Comparison of ENCODE assay signal across 8 mouse cellular contexts in the genomic region with DNA sequence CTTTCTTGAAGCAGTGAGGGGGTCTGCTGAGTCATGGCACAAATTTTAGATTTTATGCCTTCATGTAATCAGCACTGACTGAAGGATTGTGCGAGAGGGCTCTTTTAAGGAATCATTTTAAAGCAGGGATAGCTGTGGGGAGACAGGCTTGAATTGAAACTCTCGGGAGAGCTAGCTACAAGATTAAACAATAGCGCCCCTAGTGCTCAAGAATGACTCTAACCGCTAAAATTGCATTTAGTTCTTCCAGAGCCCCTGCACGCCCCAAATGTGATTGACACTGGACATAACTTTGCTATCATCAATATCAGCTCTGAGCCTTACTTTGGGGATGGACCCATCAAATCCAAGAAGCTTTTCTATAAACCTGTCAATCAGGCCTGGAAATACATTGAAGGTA.
A peak's percentile ranks its signal among the peaks of the same experiment; 100 is the strongest.
DNase-seq lines count a peak whose midpoint lies in the region; ATAC-seq and TF ChIP-seq lines count a peak whose summit lies in the region.

No protein-coding gene starts in this region.

- WGBS in forebrain, embryonic 14.5 days: 26% methylated on average over 5 of the region's 5 CpGs
- 25% methylated on average over 5 of the region's 5 CpGs for WGBS in forebrain, embryonic 11.5 days
- WGBS in limb, embryonic 14.5 days: 29% methylated on average over 5 of the region's 5 CpGs
- WGBS in limb, embryonic 10.5 days: 37% methylated on average over 5 of the region's 5 CpGs

- ATAC-seq in forebrain, embryonic 14.5 days: no peak
- ATAC-seq in forebrain, embryonic 11.5 days (replicated peaks; ENCODE audit: low FRiP score): no peak
- no peak for ATAC-seq in limb, embryonic 14.5 days (ENCODE audit: low FRiP score, low read depth)
- ATAC-seq in megakaryocyte-erythroid progenitor cell, adult 5-6 weeks (replicated peaks; ENCODE audit: low FRiP score, low TSS enrichment, poor library complexity, severe bottlenecking): peak; percentile 86

- TF ChIP-seq CTCF in cortical plate, adult 2 months (IDR thresholded peaks at IDR 0.05; ENCODE audit: extremely low read depth, insufficient read depth, low read length): no peak; the same call in 1 of the 2 replicates

- H3K27me3 ChIP-seq in forebrain, embryonic 14.5 days (replicated peaks; ENCODE audit: control insufficient read depth, insufficient read depth, low read length): no peaks in the 10 kb centered on the region
- H3K27me3 ChIP-seq in forebrain, embryonic 11.5 days (ENCODE audit: control insufficient read depth, insufficient read depth, low read length): no peaks in the 10 kb centered on the region
- H3K27me3 ChIP-seq in limb, embryonic 14.5 days (ENCODE audit: control insufficient read depth, insufficient read depth, low read length): no peaks in the 10 kb centered on the region
- no peaks in the 10 kb centered on the region for H3K27me3 ChIP-seq in limb, embryonic 10.5 days (ENCODE audit: low read depth, poor library complexity, severe bottlenecking)

- TF ChIP-seq POLR2A in limb, embryonic 14.5 days (IDR thresholded peaks at IDR 0.05; ENCODE audit: borderline replicate concordance, extremely low read depth, insufficient read depth, insufficient read length): no peak
- TF ChIP-seq POLR2A in cortical plate, adult 2 months (IDR thresholded peaks at IDR 0.05; ENCODE audit: extremely low read depth, insufficient read depth, low read length): no peak

- H3K36me3 ChIP-seq in forebrain, embryonic 14.5 days (ENCODE audit: control insufficient read depth, insufficient read depth, low read length): no peaks in the 10 kb centered on the region
- no peaks in the 10 kb centered on the region for H3K36me3 ChIP-seq in forebrain, embryonic 11.5 days (ENCODE audit: control insufficient read depth, insufficient read depth, low read length)
- H3K36me3 ChIP-seq in limb, embryonic 14.5 days (ENCODE audit: control insufficient read depth, insufficient read depth, low read length): no peaks in the 10 kb centered on the region
- no peaks in the 10 kb centered on the region for H3K36me3 ChIP-seq in limb, embryonic 10.5 days

- H3K4me3 ChIP-seq in forebrain, embryonic 14.5 days (ENCODE audit: low read depth, low read length): no peak overlapping the region
- no peak overlapping the region for H3K4me3 ChIP-seq in forebrain, embryonic 11.5 days (ENCODE audit: low read depth, low read length)
- no peak overlapping the region for H3K4me3 ChIP-seq in limb, embryonic 14.5 days (replicated peaks; ENCODE audit: low read length)
- no peak overlapping the region for H3K4me3 ChIP-seq in limb, embryonic 10.5 days
- no peak overlapping the region for H3K4me3 ChIP-seq in cortical plate, adult 2 months (ENCODE audit: insufficient read depth, low read length)

- no peak overlapping the region for H3K9ac ChIP-seq in forebrain, embryonic 14.5 days (ENCODE audit: low read length)
- no peak overlapping the region for H3K9ac ChIP-seq in forebrain, embryonic 11.5 days (ENCODE audit: low read length)
- no peak overlapping the region for H3K9ac ChIP-seq in limb, embryonic 14.5 days (ENCODE audit: low read depth, low read length, severe bottlenecking)

- H3K9me3 ChIP-seq in forebrain, embryonic 14.5 days (replicated peaks; ENCODE audit: control insufficient read depth, low read length): no peaks in the 10 kb centered on the region; the same call in 1 of the 2 replicates
- H3K9me3 ChIP-seq in forebrain, embryonic 11.5 days (ENCODE audit: control insufficient read depth, low read length): no peaks in the 10 kb centered on the region
- H3K9me3 ChIP-seq in limb, embryonic 14.5 days (ENCODE audit: control insufficient read depth, low read length): peaks cover 5% of the 10 kb centered on the region; the same call in 1 of the 2 replicates
- H3K9me3 ChIP-seq in limb, embryonic 10.5 days (replicated peaks): no peaks in the 10 kb centered on the region

- DNase-seq in forebrain, embryonic 14.5 days (ENCODE audit: low spot score): peak; percentile 55
- no peak for DNase-seq in forebrain, embryonic 11.5 days (ENCODE audit: low spot score)
- peak; percentile 60 for DNase-seq in limb, embryonic 14.5 days (ENCODE audit: low spot score)
- DNase-seq in limb, embryonic 10.5 days (ENCODE audit: low spot score): no peak
- no peak for DNase-seq in layer of hippocampus, postnatal 36 days
- no peak for DNase-seq in thymus, postnatal 14 days

- H3K4me1 ChIP-seq in forebrain, embryonic 14.5 days (ENCODE audit: control insufficient read depth, insufficient read depth, low read length): no peaks in the 10 kb centered on the region
- H3K4me1 ChIP-seq in forebrain, embryonic 11.5 days (replicated peaks; ENCODE audit: control insufficient read depth, insufficient read depth, low read length): no peaks in the 10 kb centered on the region
- no peaks in the 10 kb centered on the region for H3K4me1 ChIP-seq in limb, embryonic 14.5 days (ENCODE audit: control insufficient read depth, insufficient read depth, low read length)
- no peaks in the 10 kb centered on the region for H3K4me1 ChIP-seq in limb, embryonic 10.5 days
- no peaks in the 10 kb centered on the region for H3K4me1 ChIP-seq in cortical plate, adult 2 months (ENCODE audit: control insufficient read depth, insufficient read depth, low read length)

- H3K4me2 ChIP-seq in forebrain, embryonic 14.5 days (ENCODE audit: low read length): no peak overlapping the region
- H3K4me2 ChIP-seq in forebrain, embryonic 11.5 days (ENCODE audit: low read depth, low read length, severe bottlenecking): no peak overlapping the region
- H3K4me2 ChIP-seq in limb, embryonic 14.5 days (replicated peaks; ENCODE audit: low read depth, low read length, severe bottlenecking): no peak overlapping the region

- H3K27ac ChIP-seq in forebrain, embryonic 14.5 days (ENCODE audit: low read depth, low read length): no peak overlapping the region
- H3K27ac ChIP-seq in forebrain, embryonic 11.5 days (ENCODE audit: low read depth, low read length): no peak overlapping the region
- no peak overlapping the region for H3K27ac ChIP-seq in limb, embryonic 14.5 days (replicated peaks; ENCODE audit: low read depth, low read length)
- H3K27ac ChIP-seq in limb, embryonic 10.5 days: no peak overlapping the region
- peak overlapping the region; percentile 3; the same call in 1 of the 2 replicates for H3K27ac ChIP-seq in cortical plate, adult 2 months (ENCODE audit: insufficient read depth, low read length)

Comparison
In these comparisons a context has a peak if more than half of its experiments do, and no peak if none do; other contexts are left out.
1. DNase-seq: peak in forebrain, embryonic 14.5 days (single experiment) and limb, embryonic 14.5 days (single experiment); none in forebrain, embryonic 11.5 days (single experiment), limb, embryonic 10.5 days (single experiment), layer of hippocampus, postnatal 36 days (0 of 2) and thymus, postnatal 14 days (single experiment).